Mouse (Mus musculus) small intestine, adult 2 months (tissue): ENCODE measurements at regions not wholly inside any gene's neighbourhood (a gene's known extent, or its start where the extent isn't known, plus 50 kb on each side); places are given as distances from the start of the nearest gene placed in this dataset.

Source experiments
- CTCF ChIP-seq: fragments of 200-500 bp; IDR thresholded peaks from 2 replicates; pipeline ENCODE4 v1.5.1; 2012; ENCODE audit warnings: low read depth, mild to moderate bottlenecking, control low read depth, inconsistent platforms, low read length, moderate library complexity, mixed read lengths; ENCODE audit not compliant: insufficient replicate concordance, insufficient read length; ENCODE audit errors: extremely low read depth
- POLR2A ChIP-seq: fragments of 200-500 bp; IDR thresholded peaks from 2 replicates; pipeline ENCODE4 v1.6.1; 2012; ENCODE audit warnings: low read depth, mild to moderate bottlenecking, control low read depth, inconsistent platforms, low read length, moderate library complexity

- TF ChIP-seq CTCF, result no peak
- no peak for TF ChIP-seq POLR2A
Measured at GRCm38 (mm10) chr17:68120744-68121143, 116.8 kb upstream of the Arhgap28 start.
